8 mouse cellular contexts compared by ENCODE assay signal in genomic region chr9:115272451-115272850, GRCm38 (mm10). TPM values are rescaled to one million over a fixed set of nuclear protein-coding genes. Genes with fewer than 3 reads are reported as not detected.
DNase-seq lines count a peak whose midpoint lies in the region.
"Not testable (repeated sequence)": the region's sequence is repeated elsewhere in the genome, so short reads cannot be mapped to it uniquely, and the experiment has no call there.

No protein-coding gene starts in this region.

- intact Hi-C loops in heart, postnatal 25 days (cut with DNase I) = not testable (repeated sequence)

- peak; percentile 16 for DNase-seq in T-cell, adult 2 months (ENCODE audit: low spot score)
- DNase-seq in cerebellum, adult 8-10 months = peak; percentile 30
- peak; percentile 28 for DNase-seq in gastrocnemius, adult 18-20 months (ENCODE audit: low spot score)
- peak; percentile 41 for DNase-seq in heart, postnatal 25 days (ENCODE audit: low spot score)
- DNase-seq in layer of hippocampus, adult 18-20 months (ENCODE audit: low spot score in 2 of 2) = peak; percentile 20 to 33
- DNase-seq in monocyte, adult 2 months (ENCODE audit: low read depth in 1 of 2, low spot score in 2 of 2) = peak; percentile 8 to 52
- peak; percentile 38 for DNase-seq in right cerebral cortex, postnatal 25 days
- DNase-seq in urinary bladder, adult 2 months (ENCODE audit: low spot score) = peak; percentile 52

RNA-seq across cellular contexts. Expression of gene Stt3b, which starts 37.8 kb away (rescaled TPM):
- total RNA-seq in gastrocnemius, adult 18-20 months (2021) = 10 to 100 TPM; 70.1 to 72.0 TPM
- 10 to 100 TPM; 56.0 to 58.2 TPM for total RNA-seq in heart, postnatal 25 days (2021)
- total RNA-seq in layer of hippocampus, adult 18-20 months (2021) = 10 to 100 TPM; 79.2 to 81.0 TPM
- polyA plus RNA-seq in urinary bladder, adult 2 months (2012; rRNA removed) = 65.7 and 75.4 TPM in 2 replicates

Comparison
In these comparisons a context has a peak if more than half of its experiments do, and no peak if none do; other contexts are left out.
1. Peak in every context shown above with its lines: DNase-seq.